Mouse (Mus musculus): ENCODE results near the gene Bcl2a1d.
"Not testable (repeated sequence)": the region's sequence is repeated elsewhere in the genome, so short reads cannot be mapped to it uniquely, and the experiment has no call there.

Gene Bcl2a1d

DNA sequence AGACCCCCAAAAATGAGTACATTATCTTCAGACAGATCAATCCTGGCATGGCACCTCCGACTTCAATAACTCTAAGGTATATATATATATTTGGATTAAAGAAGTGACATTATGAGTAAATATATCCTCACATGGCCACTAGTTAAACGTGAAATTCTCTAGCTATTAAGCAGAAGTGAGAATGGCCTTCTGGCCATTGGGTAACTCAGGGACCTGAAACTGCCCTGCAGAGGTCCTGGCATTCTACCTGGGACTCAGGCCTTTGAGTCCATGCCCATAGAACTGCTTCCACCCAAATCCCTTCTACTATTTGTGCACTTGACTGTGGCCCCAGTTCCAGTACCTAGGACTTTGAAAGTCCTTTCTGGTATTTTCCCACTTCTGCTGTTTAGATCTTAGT is 40.4 kb downstream of the Bcl2a1d start:
- DNase-seq: not testable (repeated sequence)

DNA sequence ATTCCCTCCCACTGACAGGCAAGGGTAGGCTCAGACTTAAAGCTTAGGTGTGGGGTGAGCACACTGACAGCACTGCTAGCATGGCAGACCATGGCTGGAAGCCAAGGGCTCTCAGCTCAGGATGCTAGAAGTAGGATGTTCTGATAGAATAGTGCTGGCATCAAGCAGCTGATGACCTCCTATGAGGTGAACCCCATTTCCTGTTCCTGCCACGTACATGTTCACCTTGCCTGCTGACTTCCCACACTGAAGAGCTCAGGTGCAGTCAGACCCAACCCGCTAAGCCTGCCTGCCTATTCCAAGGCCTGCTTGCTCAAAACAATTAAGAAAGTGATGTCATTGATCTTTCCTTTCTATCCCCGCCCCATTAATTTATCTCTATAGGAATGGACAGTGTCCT is 42.3 kb downstream of the Bcl2a1d start:
- not testable (repeated sequence) for DNase-seq

DNA sequence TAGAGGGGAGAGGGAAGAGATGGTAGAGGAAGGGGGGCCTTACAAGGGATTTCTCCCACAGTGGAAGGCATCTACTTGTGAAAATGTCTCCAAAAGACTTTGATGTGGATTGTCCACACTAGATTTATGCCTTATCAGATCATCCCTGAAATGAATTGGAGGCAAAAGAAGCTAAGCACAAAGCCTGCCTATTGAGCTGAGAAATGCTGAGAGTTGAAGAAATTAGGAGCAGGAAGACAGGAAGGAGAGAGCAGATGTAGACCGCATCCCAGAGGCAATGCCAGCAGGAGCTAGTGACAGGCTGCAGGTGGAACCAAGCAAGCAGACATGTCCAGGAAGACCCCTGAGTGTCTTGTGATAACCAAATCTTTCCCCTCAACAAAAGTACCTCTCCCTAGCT is 45.0 kb downstream of the Bcl2a1d start:
- not testable (repeated sequence) for DNase-seq

Measured in thymus, postnatal 4 days (tissue).